Mouse (Mus musculus): ENCODE measurements around the gene Sec11a.
A peak's percentile ranks its signal among the peaks of the same experiment; 100 is the strongest.
"Not testable (repeated sequence)": the region's sequence is repeated elsewhere in the genome, so short reads cannot be mapped to it uniquely, and the experiment has no call there.

The Sec11a gene

GRCm38 (mm10) chr7:80954251-80954650, 6.7 kb upstream of the Sec11a start:
- DNase-seq, result no peak

GRCm38 (mm10) chr7:80952140-80952539, 4.6 kb upstream of the Sec11a start:
- DNase-seq, result no peak

- no peak for DNase-seq
Observed at GRCm38 (mm10) chr7:80951461-80951860, 3.9 kb upstream of the Sec11a start.

GRCm38 (mm10) chr7:80939808-80940207, 7.8 kb downstream of the Sec11a start:
- no peak for DNase-seq

GRCm38 (mm10) chr7:80937304-80937666, 10.3 kb downstream of the Sec11a start:
- DNase-seq, result not testable (repeated sequence)

- not testable (repeated sequence) for DNase-seq
Observed at GRCm38 (mm10) chr7:80936617-80937303, 10.8 kb downstream of the Sec11a start.

- DNase-seq, result no peak
Observed at GRCm38 (mm10) chr7:80935834-80936233, 11.7 kb downstream of the Sec11a start.

- DNase-seq, result no peak
Observed at GRCm38 (mm10) chr7:80932777-80933176, 14.8 kb downstream of the Sec11a start.

GRCm38 (mm10) chr7:80931618-80932207, 15.9 kb downstream of the Sec11a start:
- no peak for DNase-seq

GRCm38 (mm10) chr7:80923165-80923564, 24.4 kb downstream of the Sec11a start:
- DNase-seq, result no peak

- no peak for DNase-seq
Observed at GRCm38 (mm10) chr7:80919647-80920008, 28.0 kb downstream of the Sec11a start.

GRCm38 (mm10) chr7:80918982-80919646, 28.5 kb downstream of the Sec11a start:
- DNase-seq, result no peak

GRCm38 (mm10) chr7:80917916-80918465, 29.6 kb downstream of the Sec11a start:
- no peak for DNase-seq

GRCm38 (mm10) chr7:80912496-80912895, 35.1 kb downstream of the Sec11a start:
- DNase-seq, result no peak

- no peak for DNase-seq
Observed at GRCm38 (mm10) chr7:80911053-80911452, 36.5 kb downstream of the Sec11a start.

GRCm38 (mm10) chr7:80904921-80905515, 42.6 kb downstream of the Sec11a start, which contains the start of gene Nmb:
Nmb (minus strand) TSS chr7:80905076.
- DNase-seq, result peak; percentile 52 to 61

- no peak for DNase-seq
Observed at GRCm38 (mm10) chr7:80903625-80904422, 43.8 kb downstream of the Sec11a start.

- DNase-seq, result no peak
Observed at GRCm38 (mm10) chr7:80901541-80902274, 45.9 kb downstream of the Sec11a start.

GRCm38 (mm10) chr7:80900944-80901501, 46.6 kb downstream of the Sec11a start, which contains the start of gene Wdr73:
Wdr73 (minus strand) TSS chr7:80901269.
- DNase-seq, result peak; percentile 81 to 86

GRCm38 (mm10) chr7:80897721-80898120, 49.9 kb downstream of the Sec11a start:
- DNase-seq, result no peak

GRCm38 (mm10) chr7:80897134-80897533, 50.4 kb downstream of the Sec11a start:
- DNase-seq, result no peak
